Mouse (Mus musculus) forebrain, embryonic 14.5 days (tissue): ENCODE results near the gene Foxp1. TPM values are rescaled to one million over a fixed set of nuclear protein-coding genes. Genes with fewer than 3 reads are reported as not detected.

Source experiments
- ATAC-seq: fragments of 200-750 bp; cut with Nextera tagmentation; 2 replicates; pipeline ENCODE4 v1.8.0; 2017; ENCODE audit warnings: mild to moderate bottlenecking, moderate library complexity
- DNase-seq: peaks from one replicate; pipeline ENCODE4 v3.0.0-alpha.2; 2015; ENCODE audit warnings: low spot score
- H3K27ac ChIP-seq: fragments of 300-500 bp; sonication (generic); 2 replicates; pipeline ENCODE4 v1.5.1; 2014; ENCODE audit warnings: low read depth, mild to moderate bottlenecking, control low read depth, low read length, moderate library complexity
- H3K27me3 ChIP-seq: fragments of 300-500 bp; sonication (generic); replicated peaks from 2 replicates; pipeline ENCODE4 v1.6.1; 2014; ENCODE audit warnings: low read length, control low read depth, mixed read lengths; ENCODE audit not compliant: control insufficient read depth, insufficient read depth
- H3K36me3 ChIP-seq: fragments of 300-500 bp; sonication (generic); 2 replicates; pipeline ENCODE4 v1.6.1; 2014; ENCODE audit warnings: low read length, control low read depth; ENCODE audit not compliant: control insufficient read depth, insufficient read depth
- H3K4me1 ChIP-seq: fragments of 300-500 bp; sonication (generic); 2 replicates; pipeline ENCODE4 v1.6.1; 2014; ENCODE audit warnings: antibody characterized with exemption, low read length, control low read depth; ENCODE audit not compliant: control insufficient read depth, insufficient read depth
- H3K4me2 ChIP-seq: fragments of 300-500 bp; sonication (generic); 2 replicates; pipeline ENCODE4 v1.6.1; 2014; ENCODE audit warnings: mild to moderate bottlenecking, control low read depth, low read length
- H3K4me3 ChIP-seq: fragments of 300-500 bp; sonication (generic); 2 replicates; pipeline ENCODE4 v1.5.1; 2014; ENCODE audit warnings: low read depth, low read length, control low read depth
- H3K9ac ChIP-seq: fragments of 300-500 bp; sonication (generic); 2 replicates; pipeline ENCODE4 v1.6.1; 2014; ENCODE audit warnings: mild to moderate bottlenecking, low read length, control low read depth, moderate library complexity
- H3K9me3 ChIP-seq: fragments of 300-500 bp; sonication (generic); replicated peaks from 2 replicates; pipeline ENCODE4 v1.6.1; 2016; ENCODE audit warnings: low read length, control low read depth, mixed read lengths; ENCODE audit not compliant: control insufficient read depth
- WGBS: fragments of 180-500 bp; shearing (Covaris S2); extraction: QIAGEN DNeasy Blood & Tissue Kit; methylation state at CpG from one replicate; pipeline ENCODE4 v1.1.7; 2014; 5-methylcytosine and 5-hydroxymethylcytosine counted together
- polyA plus RNA-seq: library from polyadenylated mRNA; unstranded; fragments of >200 nt; fragmentation: Nextera tagmentation; extraction: Ambion mirVana; gene quantifications from 2 replicates; pipeline ENCODE4 v1.2.1, GENCODE M21; 2014

Foxp1 gene
- polyA plus RNA-seq, 1 experiment from 2014 or later = 63.3 TPM

DNA sequence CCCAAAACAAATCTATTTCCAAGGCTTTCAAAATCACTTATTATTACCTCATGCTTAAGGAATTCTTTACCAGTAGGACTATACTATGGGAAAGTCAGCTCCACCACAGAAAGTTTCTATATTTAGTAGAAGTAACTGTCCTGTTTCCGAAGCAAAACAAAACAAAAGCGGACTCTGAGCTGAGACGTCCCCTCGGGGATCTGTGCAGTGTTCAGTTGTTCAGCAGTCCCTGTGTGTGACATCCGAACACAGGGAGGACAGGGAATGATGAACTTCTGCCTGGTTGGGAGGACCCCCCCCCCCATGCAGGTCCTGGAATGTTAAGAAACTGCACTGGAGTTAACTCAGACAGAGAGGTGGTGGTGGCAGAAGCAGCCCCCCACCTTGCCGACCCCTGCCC is 10.7 kb downstream of the Foxp1 start:
- no peaks in the 10 kb centered on the region for H3K27me3 ChIP-seq
- no peaks in the 10 kb centered on the region for H3K36me3 ChIP-seq
- no peak overlapping the region for H3K4me2 ChIP-seq
- peaks cover 11% of the 10 kb centered on the region for H3K4me1 ChIP-seq
- no peaks in the 10 kb centered on the region for H3K9me3 ChIP-seq
- H3K9ac ChIP-seq = no peak overlapping the region
- no peak overlapping the region for H3K27ac ChIP-seq
- ATAC-seq = no peak
- H3K4me3 ChIP-seq = no peak overlapping the region
- no peak for DNase-seq
- WGBS = 60% methylated on average over 6 of the region's 6 CpGs

DNA sequence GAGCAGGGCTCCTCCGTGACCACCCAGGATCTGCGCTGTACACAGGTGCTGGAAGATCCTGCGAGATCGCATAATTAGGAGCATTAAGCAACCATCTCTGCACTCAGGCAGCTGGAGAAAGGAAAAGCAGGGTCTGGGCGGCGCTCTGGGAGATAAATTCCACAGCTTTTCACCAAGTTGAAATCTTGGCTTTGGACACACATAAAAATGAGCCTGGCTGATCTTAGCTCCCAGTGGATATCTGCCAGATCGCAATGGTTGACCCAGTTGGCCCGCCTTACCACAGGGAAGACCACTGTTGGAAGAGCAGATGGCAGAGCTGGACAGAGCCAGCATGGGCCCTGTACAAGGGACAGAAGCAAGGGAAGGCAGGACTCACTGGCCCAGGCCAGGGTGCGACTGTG is 13.3 kb downstream of the Foxp1 start:
- no peak overlapping the region for H3K27ac ChIP-seq
- peaks cover 7% of the 10 kb centered on the region; the same call in 1 of the 2 replicates for H3K36me3 ChIP-seq
- WGBS = 69% methylated on average over 9 of the region's 9 CpGs
- H3K4me1 ChIP-seq = peaks cover 16% of the 10 kb centered on the region
- H3K9me3 ChIP-seq = no peaks in the 10 kb centered on the region
- ATAC-seq (peak; percentile 34; the same call in 1 of the 2 replicates), DNase-seq (peak; percentile 50)
- no peak overlapping the region for H3K4me3 ChIP-seq
- H3K27me3 ChIP-seq = no peaks in the 10 kb centered on the region
- no peak overlapping the region for H3K4me2 ChIP-seq
- H3K9ac ChIP-seq = no peak overlapping the region

DNA sequence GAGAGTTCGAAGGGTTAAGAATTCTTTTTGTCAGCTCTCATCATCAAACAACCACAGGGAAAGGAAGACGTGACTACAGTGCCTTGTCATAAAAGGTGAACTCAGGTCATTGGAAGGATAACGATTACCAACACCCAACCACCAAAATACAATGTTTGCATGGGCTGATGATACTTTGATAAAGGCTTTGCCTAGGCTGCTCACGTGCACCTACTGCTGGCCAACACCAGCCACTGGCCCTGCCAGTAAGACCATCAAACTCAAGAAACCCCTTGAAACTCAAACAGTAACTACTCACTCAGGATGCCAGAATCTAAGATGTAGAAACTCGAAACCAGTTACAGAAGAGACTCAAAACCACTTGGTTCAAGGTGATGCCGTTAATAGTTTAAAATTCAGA is 15.7 kb downstream of the Foxp1 start:
- Histone ChIP-seq H3K36me3 (peaks cover 7% of the 10 kb centered on the region; the same call in 1 of the 2 replicates), H3K4me2 (no peak overlapping the region), H3K4me1 (peaks cover 16% of the 10 kb centered on the region), H3K4me3 (no peak overlapping the region), H3K9ac (no peak overlapping the region), H3K27me3 (no peaks in the 10 kb centered on the region), H3K27ac (no peak overlapping the region), H3K9me3 (no peaks in the 10 kb centered on the region)
- ATAC-seq (no peak), DNase-seq (no peak)
- WGBS = 86% methylated on average over 6 of the region's 6 CpGs

DNA sequence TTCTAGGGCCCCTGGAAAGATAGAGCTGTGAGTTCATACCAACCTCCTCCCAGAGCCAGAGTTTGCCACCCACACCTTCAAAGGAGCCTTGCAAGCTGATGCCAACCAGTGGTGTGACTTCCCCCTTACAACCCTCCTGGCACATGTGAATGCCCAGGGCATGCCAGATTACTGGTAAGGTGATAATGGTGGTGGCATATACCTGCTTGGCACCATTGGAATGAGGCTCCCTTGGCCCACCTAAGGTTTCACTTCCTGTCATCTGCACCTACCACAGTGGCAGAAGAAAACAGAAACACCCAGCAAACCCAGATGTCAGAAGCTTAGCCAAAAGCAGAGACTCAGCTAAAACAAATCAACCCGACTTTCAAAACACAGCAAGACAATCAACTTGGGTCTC is 18.8 kb downstream of the Foxp1 start:
- Histone ChIP-seq H3K9ac (no peak overlapping the region), H3K4me3 (no peak overlapping the region), H3K36me3 (peaks cover 7% of the 10 kb centered on the region; the same call in 1 of the 2 replicates), H3K27ac (no peak overlapping the region), H3K4me2 (no peak overlapping the region), H3K4me1 (0 out of 2 replicates have a peak, but pooled peaks cover 4% of the 10 kb centered on the region), H3K9me3 (no peaks in the 10 kb centered on the region), H3K27me3 (no peaks in the 10 kb centered on the region)
- ATAC-seq (no peak), DNase-seq (no peak)
- 100% methylated on average over 1 of the region's 1 CpGs for WGBS

DNA sequence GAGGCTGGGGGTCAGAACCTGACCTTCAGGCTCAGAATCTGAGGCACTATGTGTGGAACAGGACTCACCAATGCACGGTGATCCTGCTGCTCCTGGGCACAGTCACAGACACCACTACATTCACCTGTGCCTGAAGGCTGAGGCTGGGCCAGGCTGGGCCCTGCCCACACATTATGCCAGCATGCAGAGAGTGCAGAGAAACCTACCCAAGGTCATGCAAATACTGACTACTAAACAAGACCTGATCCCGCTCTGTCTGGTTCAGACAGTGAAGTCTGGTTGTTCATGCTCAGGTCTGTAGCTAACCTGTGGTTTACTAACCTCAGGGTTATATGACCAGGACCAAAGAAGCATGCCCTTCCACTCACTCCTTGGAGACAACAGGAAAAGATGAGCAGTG is 19.8 kb downstream of the Foxp1 start:
- no peaks in the 10 kb centered on the region for H3K27me3 ChIP-seq
- DNase-seq = no peak
- no peak overlapping the region for H3K27ac ChIP-seq
- H3K9ac ChIP-seq = no peak overlapping the region
- 94% methylated on average over 2 of the region's 2 CpGs for WGBS
- no peak overlapping the region for H3K4me2 ChIP-seq
- peaks cover 7% of the 10 kb centered on the region; the same call in 1 of the 2 replicates for H3K36me3 ChIP-seq
- ATAC-seq = no peak
- 0 out of 2 replicates have a peak, but pooled peaks cover 4% of the 10 kb centered on the region for H3K4me1 ChIP-seq
- H3K4me3 ChIP-seq = no peak overlapping the region
- no peaks in the 10 kb centered on the region for H3K9me3 ChIP-seq

DNA sequence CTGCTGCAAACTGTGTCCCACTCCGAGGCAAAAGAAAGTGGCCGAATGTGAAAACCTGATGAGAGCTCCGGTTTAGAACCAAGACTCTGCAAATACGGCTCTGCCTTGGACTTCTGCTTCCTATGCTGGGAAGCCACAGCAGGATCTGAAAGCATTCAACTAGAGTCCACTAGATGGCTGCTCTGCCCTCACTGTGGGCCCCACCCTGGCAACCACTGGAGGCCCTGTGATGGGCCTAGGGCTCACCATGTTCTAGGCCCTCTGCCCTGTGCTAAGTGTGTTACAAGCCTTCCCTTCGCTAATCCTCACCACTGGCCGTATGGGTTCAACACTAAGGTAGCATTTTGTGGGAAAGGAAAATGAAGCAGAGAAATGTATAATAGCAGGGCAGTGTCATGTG is 20.2 kb downstream of the Foxp1 start:
- Histone ChIP-seq H3K27me3 (no peaks in the 10 kb centered on the region), H3K4me2 (no peak overlapping the region), H3K4me3 (no peak overlapping the region), H3K36me3 (peaks cover 7% of the 10 kb centered on the region; the same call in 1 of the 2 replicates), H3K4me1 (0 out of 2 replicates have a peak, but pooled peaks cover 4% of the 10 kb centered on the region), H3K27ac (no peak overlapping the region), H3K9me3 (no peaks in the 10 kb centered on the region), H3K9ac (no peak overlapping the region)
- WGBS = 94% methylated on average over 6 of the region's 6 CpGs
- ATAC-seq (no peak), DNase-seq (no peak)

DNA sequence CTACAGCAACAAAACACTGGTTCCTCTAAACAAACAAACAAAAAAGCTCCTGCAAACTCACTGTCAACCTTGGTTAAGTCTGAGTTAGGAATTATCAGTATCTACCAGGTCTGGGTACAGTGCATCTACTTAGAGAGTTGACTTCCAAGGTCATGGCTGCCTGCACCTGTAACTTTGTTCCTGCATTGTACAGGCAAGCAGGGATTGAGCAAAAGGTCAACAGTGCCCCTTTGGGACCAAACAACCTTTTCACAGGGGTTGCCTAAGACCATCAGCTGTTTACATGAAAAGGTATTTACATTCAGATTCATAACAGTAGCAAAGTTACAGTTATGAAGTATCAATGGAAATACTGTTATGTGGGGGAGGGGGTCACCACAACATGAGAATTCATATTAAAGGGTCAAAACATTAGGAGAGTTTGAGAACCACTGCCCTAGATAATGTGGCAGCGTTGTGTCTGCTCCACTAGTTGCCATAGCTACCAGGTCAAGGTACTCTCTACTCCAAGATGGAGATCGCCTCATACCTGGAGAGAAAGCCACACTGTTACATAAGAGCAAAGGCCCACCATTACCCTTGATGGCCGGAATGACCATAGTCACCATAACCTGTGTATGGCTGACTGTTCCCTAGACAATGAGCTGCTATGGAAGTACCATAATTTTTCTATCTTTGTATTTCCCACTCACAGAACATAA is 21.8 kb downstream of the Foxp1 start:
- no peak for DNase-seq
- ATAC-seq = no peak
- Histone ChIP-seq H3K27ac (no peak overlapping the region), H3K4me2 (no peak overlapping the region), H3K9ac (no peak overlapping the region), H3K36me3 (0 out of 2 replicates have a peak, but pooled peaks cover under 1% of the 10 kb centered on the region), H3K27me3 (no peaks in the 10 kb centered on the region), H3K4me3 (no peak overlapping the region), H3K4me1 (0 out of 2 replicates have a peak, but pooled peaks cover 4% of the 10 kb centered on the region), H3K9me3 (no peaks in the 10 kb centered on the region)
- 95% methylated on average over 3 of the region's 3 CpGs for WGBS

DNA sequence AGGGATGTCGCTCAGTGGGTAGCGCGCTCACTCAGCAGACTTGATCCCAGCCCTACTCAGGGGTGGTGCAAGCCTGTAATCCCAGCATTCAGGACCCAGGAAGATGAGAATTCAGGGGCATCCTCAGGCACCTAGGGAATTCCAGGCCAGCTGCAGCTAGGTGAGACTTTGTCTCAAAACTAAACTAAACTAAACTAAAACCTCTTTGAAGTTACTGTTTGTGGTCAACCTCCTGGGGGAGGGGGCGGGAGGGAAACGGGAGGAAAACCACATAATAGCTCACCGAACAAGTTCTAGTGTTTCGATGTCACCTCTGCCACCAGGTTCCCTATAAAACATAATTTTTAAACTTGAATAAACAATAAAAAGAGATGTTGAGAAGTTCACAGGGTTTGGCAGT is 24.4 kb downstream of the Foxp1 start:
- Histone ChIP-seq H3K36me3 (no peaks in the 10 kb centered on the region), H3K9ac (no peak overlapping the region), H3K9me3 (no peaks in the 10 kb centered on the region), H3K4me3 (no peak overlapping the region), H3K27ac (no peak overlapping the region), H3K27me3 (no peaks in the 10 kb centered on the region), H3K4me2 (no peak overlapping the region), H3K4me1 (no peaks in the 10 kb centered on the region)
- WGBS = 82% methylated on average over 7 of the region's 7 CpGs
- no peak for ATAC-seq
- no peak for DNase-seq

DNA sequence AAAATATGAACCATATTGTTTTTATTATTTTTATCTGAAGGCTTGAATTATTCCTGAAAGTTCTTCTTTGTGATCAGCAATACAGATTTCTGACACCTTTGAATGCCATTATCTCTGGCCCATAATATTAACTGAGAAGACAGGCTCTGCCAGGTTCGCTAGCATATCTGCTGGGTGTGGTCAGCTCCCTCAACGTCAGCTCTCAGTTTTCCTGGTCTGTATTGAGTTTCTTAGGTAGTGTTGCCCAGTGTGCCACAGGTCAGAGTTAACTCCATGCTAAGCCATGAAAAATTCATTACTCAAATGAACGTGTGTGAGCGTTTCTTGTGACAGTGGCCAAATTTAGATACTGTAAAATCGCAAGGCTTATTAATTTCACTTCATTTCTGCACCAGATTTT is 26.4 kb downstream of the Foxp1 start:
- no peak overlapping the region for H3K27ac ChIP-seq
- no peak overlapping the region for H3K4me2 ChIP-seq
- H3K36me3 ChIP-seq = no peaks in the 10 kb centered on the region
- H3K4me1 ChIP-seq = no peaks in the 10 kb centered on the region
- H3K27me3 ChIP-seq = no peaks in the 10 kb centered on the region
- 79% methylated on average over 5 of the region's 5 CpGs for WGBS
- ATAC-seq = no peak
- H3K4me3 ChIP-seq = no peak overlapping the region
- H3K9me3 ChIP-seq = no peaks in the 10 kb centered on the region
- H3K9ac ChIP-seq = no peak overlapping the region
- DNase-seq = no peak
